Mouse (Mus musculus) adrenal gland, adult 10 weeks (tissue): ENCODE measurements around the gene Pgpep1. TPM values are rescaled to one million over a fixed set of nuclear protein-coding genes. Genes with fewer than 3 reads are reported as not detected.

Experiments
- polyA plus RNA-seq: library from polyadenylated mRNA; stranded (reverse); fragments of 350-450 nt; fragmentation: Illumina TruSeq; extraction: RNeasy Lipid Tissue Mini Kit (QIAGEN cat#74804); gene quantifications from one replicate; pipeline ENCODE4 v1.2.3, GENCODE M21; 2014; ENCODE audit warnings: low read depth, low replicate concordance

Pgpep1 gene
- polyA plus RNA-seq: 55.2 TPM

DNA sequence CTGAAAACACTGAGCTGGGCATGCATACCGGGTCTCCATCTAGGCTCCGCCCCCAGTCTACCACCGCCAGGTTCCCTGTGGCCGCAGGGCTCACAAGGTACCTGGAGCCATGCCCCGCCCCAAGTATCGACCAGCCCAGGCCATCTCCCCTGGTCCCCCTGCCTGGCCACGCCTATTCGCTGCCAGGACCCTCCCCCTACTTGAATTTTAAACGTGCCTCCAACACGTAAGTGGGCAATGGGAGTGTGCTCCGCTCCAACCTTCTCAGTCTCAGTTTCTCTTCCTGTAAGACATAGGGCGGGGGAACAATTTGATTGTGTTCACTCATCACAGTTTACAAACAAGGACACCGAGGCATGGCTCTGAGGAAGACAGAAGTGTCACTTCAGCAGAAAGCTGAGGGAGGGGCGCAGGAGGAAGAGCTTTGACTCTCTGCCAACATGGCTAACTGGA is at the start of gene Pgpep1:
Gene Pgpep1, minus strand, starts transcription at position 116 of the 453 bp plus-strand sequence.

GRCm38 (mm10) chr8:70703287-70703686 is 43.1 kb upstream of the Pgpep1 start, which contains the start of gene Iqcn:
Iqcn (plus strand) TSS chr8:70703457.

GRCm38 (mm10) chr8:70698310-70699109 is 38.3 kb upstream of the Pgpep1 start, which contains the start of gene Jund:
Jund (plus strand) TSS chr8:70698949.

GRCm38 (mm10) chr8:70673079-70673856 is 13.1 kb upstream of the Pgpep1 start, which contains the start of gene Lsm4:
Lsm4 (plus strand) TSS chr8:70673248.

DNA sequence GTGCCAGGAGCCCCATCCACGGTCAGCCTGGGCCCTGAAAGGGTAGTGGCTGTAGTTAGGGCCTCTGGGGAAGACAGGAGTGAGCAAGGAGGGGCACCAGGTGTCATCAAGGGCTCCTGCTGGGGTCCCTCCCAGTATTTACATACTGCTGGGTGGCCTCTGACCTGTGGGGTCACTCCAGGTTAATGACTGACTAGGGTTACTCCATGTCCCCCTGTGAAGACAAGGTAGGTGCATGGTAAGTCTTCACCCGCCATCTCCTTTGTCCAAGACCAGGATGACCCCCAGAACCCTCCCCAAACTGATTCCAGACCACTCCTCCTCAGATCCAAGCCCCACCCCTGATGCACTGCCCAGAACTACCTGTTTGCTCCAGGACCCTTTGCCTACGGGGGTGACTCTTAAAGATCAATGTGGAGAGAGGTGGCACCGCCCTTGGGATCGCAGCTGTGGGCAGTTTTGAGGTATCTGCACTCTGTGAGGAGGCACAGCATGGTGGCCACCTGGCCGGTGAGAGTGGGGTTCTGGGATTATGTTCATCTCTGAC is 27.8 kb downstream of the Pgpep1 start, which contains the start of gene Gdf15:
Gene Gdf15, minus strand, starts transcription at position 111 of the 547 bp plus-strand sequence.

GRCm38 (mm10) chr8:70615894-70616293 is 44.3 kb downstream of the Pgpep1 start, which contains the start of gene Lrrc25:
Lrrc25 (plus strand) TSS chr8:70616155.

DNA sequence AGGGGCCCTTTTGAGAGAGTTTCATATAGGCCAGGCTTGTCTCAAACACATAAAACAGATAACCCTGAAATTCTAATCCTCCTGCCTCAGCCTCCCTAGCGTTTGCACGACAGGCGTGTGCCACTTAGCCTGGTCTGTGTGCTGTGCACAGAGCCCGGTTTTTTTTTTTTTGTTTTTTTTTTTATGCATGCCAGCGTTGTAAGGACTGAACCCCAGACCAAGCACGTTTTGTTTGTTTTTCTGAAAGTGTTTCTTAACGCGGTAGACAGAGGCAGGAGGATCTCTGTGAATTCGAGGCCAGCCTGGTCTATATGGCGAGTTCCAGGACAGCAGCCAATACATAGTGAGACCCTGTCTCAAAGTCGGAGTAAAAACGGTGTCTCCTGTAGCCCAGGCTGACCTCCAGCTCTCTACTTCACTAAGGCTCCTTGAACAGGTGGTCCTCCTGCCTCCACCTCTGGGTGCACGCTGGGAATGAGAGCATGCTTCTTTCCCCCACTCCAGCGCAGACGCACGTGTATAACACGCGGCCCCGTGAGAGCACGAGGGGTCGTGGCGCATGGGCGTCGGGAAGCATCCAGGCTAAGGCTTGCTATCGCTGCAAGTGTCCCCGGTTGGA is 51.3 kb downstream of the Pgpep1 start, which contains the start of gene Ssbp4:
Gene Ssbp4, minus strand, starts transcription at position 124 of the 619 bp plus-strand sequence.

Other genes with a start within 250 kb of the Pgpep1 start
- gene Crtc1, start 220.8 kb downstream of the Pgpep1 start, polyA plus RNA-seq: 2.6 TPM
- 5.4 TPM for gene Klhl26, start 183.4 kb downstream of the Pgpep1 start, polyA plus RNA-seq
- 0.82 TPM for gene Tmem59l, start 173.0 kb downstream of the Pgpep1 start, polyA plus RNA-seq
- gene Crlf1, start 167.2 kb downstream of the Pgpep1 start, polyA plus RNA-seq: not detected
- not detected for gene Rex1bd, start 153.6 kb downstream of the Pgpep1 start, polyA plus RNA-seq
- gene Uba52, start 149.6 kb downstream of the Pgpep1 start, polyA plus RNA-seq: 3.9 TPM
- 5.1 TPM for gene Fkbp8, start 132.7 kb downstream of the Pgpep1 start, polyA plus RNA-seq
- 8.0 TPM for gene Kxd1, start 132.4 kb downstream of the Pgpep1 start, polyA plus RNA-seq
- 0.58 TPM for gene Ell, start 120.9 kb downstream of the Pgpep1 start, polyA plus RNA-seq
- gene Isyna1, start 66.0 kb downstream of the Pgpep1 start, polyA plus RNA-seq: 0.29 TPM
- not detected for gene Ssbp4, start 51.5 kb downstream of the Pgpep1 start, polyA plus RNA-seq
- not detected for gene Lrrc25, start 44.2 kb downstream of the Pgpep1 start, polyA plus RNA-seq
- gene Gdf15, start 27.9 kb downstream of the Pgpep1 start, polyA plus RNA-seq: not detected
- gene Lsm4, start 12.9 kb upstream of the Pgpep1 start, polyA plus RNA-seq: not detected
- 24.6 TPM for gene Jund, start 38.6 kb upstream of the Pgpep1 start, polyA plus RNA-seq
- gene Iqcn, start 43.1 kb upstream of the Pgpep1 start, polyA plus RNA-seq: not detected
- gene Gm3336, start 58.2 kb upstream of the Pgpep1 start, polyA plus RNA-seq: not detected
- not detected for gene Pde4c, start 63.3 kb upstream of the Pgpep1 start, polyA plus RNA-seq
- gene Rab3a, start 94.3 kb upstream of the Pgpep1 start, polyA plus RNA-seq: 12.3 TPM
- gene Mpv17l2, start 100.6 kb upstream of the Pgpep1 start, polyA plus RNA-seq: 2.2 TPM
- 1.9 TPM for gene Pik3r2, start 116.3 kb upstream of the Pgpep1 start, polyA plus RNA-seq
- 1.5 TPM for gene Mast3, start 144.7 kb upstream of the Pgpep1 start, polyA plus RNA-seq
- not detected for gene Il12rb1, start 148.1 kb upstream of the Pgpep1 start, polyA plus RNA-seq
- gene Arrdc2, start 179.3 kb upstream of the Pgpep1 start, polyA plus RNA-seq: 1.5 TPM
- gene Kcnn1, start 202.9 kb upstream of the Pgpep1 start, polyA plus RNA-seq: 0.47 TPM
- not detected for gene Ccdc124, start 213.5 kb upstream of the Pgpep1 start, polyA plus RNA-seq
- not detected for gene Slc5a5, start 232.4 kb upstream of the Pgpep1 start, polyA plus RNA-seq
- gene Rpl18a, start 237.0 kb upstream of the Pgpep1 start, polyA plus RNA-seq: 46.7 TPM
- gene Map1s, start 245.5 kb upstream of the Pgpep1 start, polyA plus RNA-seq: 1.6 TPM